Mouse (Mus musculus): ENCODE measurements at regions not wholly inside any gene's neighbourhood (a gene's known extent, or its start where the extent isn't known, plus 50 kb on each side); places are given as distances from the start of the nearest gene placed in this dataset.
A peak's percentile ranks its signal among the peaks of the same experiment; 100 is the strongest.

DNA sequence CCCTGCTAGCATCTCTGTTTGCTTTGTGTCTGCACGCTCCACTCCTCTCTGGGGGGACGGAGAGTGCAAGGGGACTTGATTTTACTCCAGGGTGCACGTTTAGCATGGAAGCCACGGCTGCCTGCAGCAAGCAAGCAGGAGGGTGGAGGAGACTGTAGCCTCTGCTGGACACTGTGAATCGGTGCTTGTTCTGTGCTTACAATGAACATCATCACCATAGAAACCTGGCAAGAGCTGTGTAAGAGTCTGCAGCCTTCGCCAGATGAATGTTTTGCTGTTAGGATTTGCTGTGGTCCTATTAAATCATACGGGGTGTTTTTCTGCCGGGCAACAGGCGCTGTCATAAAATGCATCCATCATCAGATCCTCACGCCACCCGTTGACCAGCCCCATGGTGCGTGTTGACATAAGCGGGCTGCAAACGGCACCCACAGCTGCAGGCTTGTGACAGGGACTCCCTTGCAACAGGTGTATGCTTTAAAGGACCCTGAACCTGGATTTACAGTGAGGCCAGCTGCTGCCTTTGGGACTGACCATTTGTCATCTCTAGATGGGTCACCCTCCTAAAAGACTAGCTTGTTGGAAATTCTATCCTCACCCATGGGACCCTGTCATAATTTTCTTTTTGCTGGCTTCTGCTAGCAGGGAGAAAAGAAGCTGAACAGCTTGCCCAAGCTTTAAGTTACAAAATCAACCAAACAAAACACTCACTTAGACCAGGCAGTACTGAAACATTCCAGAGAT lies 308.5 kb downstream of the Gadd45g start:
- peak; percentile 52 for DNase-seq

DNA sequence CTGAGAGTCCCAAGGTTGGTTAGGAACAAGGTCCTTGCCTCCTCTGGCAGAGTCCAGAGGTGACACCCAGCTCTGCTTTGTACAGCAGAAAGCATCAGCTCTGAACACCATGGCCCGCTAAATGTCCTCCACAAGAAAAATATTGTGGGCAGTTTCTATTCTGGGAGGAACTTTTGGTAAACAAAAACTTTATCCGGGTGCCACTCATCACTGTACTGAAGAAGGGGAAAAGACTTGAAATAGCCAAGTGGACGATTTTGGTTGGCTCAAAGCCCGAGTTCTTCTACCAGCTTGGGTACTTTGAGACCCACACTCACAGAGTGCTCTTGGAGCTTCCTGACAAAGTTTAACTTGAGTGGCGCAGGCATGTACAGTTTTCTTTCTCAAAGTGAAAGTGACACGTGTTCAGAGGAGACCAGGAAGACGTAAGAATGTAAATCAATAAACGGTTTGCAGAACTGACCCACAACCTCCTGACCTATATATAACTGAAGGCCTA lies 309.2 kb downstream of the Gadd45g start:
- DNase-seq = no peak

DNA sequence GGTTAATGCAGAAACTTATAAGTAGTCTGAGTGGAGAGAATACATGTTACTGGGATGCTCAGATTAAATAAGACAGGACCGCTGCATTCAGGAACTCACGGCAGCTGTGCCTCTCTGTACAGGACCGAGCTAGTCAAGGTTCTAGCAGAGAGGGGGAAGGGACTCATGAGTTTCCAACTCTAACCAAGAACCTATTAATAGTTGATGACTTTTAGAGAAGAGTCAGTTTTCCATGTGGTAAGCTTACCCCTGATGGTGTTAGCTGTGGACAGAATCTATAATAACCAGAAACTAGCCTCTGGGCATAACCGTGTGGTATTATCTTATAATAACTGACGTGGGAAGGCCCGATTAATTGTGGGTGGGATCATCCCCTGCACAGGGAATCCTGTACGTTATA lies 316.2 kb downstream of the Gadd45g start:
- DNase-seq = no peak

DNA sequence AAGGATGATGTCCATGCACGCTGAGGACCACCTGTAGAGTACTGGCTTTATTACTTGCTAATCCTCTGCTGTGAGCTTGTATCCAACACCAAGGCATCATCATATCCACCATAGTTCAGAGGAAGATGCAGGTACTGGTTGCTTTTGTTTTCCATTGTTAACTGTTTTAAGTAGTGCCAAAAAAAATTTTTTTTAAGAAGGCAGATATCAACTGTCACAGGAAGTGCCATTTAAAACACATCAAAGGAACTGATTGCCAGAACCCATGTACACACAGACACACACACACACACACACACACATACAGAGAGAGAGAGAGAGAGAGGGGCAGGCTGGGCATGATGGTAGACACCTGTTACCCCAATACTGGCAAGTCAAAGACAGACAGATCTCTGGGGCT lies 319.1 kb downstream of the Gadd45g start:
- no peak for DNase-seq

DNA sequence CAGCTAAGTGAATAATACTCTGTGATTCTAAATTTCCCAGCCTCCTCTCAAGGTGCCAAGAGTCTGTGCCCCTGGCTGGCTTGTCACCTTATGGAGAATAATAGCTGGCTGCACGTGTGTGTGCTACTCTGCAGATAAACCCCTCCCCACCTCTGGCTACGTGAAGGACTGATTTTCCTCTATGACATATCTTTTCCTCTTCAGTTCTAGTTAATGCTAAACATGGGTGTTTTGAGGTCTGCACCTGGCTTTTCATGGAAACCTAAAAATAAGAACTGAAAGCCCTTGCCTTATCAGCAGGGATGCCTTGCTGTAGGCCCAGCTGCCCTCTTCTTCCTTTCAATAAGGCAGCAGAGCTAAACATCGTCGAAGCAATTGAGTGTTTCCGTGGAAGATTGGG lies 321.5 kb downstream of the Gadd45g start:
- DNase-seq = no peak

DNA sequence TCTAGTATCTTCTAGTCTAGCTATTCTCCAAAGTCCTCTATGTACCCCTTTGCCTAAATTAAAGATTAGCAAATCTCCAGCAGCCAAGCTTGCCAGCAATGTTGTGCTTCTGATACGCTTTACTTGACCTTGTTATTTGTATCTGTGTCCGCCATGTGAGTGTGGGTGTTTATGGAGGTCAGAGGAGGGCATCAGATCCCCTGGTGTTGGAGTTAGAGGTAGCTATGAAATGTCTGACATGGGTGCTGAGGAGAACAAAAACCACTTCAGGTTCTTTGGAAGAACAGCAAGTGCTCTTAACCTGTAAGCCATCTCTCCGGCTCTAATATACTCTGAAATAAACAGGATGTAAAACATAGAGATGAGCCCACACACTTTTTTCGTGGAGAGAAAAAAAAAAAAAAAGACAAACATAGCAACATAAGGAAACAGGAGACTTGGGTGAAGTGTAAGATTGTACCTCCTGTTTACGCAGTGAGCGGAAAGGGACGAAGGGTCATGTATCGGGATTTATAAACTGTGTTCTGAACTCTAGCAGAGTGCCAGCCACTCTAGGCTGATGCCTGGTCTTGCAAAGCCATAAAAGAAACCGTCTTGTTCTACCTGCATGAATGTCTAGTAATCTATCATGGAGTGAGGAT lies 326.3 kb downstream of the Gadd45g start:
- no peak for DNase-seq

DNA sequence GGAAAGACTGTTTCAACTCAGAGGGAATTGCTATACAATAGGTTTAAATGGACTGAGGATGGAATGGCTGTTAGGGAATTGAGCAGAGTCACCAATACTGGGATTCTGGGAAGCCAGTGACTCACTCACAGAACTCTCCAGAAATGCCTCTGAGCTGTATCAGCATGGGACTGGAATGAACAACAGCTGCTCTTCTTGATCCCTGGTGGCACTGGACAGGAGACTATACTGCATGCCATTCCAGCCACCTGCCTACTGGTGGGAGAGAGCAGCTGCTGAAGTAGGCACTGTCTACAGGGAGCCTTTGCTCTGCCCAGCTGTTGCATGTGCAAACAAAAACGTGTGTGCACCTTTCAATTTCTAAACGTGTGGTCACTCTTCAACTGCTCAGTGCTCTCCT lies 329.2 kb downstream of the Gadd45g start:
- DNase-seq = no peak

DNA sequence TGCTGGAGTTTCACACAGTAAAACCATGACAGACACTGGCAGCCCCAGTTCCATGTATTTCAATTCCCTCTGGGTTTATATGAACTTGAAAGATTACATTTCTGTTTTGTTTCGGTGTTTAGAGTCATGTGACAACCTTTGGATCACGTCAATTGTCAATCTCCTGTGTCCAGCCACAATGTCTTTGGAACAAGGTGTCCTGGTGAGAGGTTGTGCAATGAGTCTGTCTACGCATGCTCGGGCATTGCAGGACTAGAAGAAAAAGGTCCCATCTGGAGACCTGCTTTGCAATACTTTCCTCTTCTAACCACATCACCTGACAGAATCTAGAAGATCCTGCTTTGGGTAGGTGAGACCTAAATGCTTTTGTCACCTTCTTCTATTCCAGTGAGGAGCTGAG lies 333.5 kb downstream of the Gadd45g start:
- no peak for DNase-seq

DNA sequence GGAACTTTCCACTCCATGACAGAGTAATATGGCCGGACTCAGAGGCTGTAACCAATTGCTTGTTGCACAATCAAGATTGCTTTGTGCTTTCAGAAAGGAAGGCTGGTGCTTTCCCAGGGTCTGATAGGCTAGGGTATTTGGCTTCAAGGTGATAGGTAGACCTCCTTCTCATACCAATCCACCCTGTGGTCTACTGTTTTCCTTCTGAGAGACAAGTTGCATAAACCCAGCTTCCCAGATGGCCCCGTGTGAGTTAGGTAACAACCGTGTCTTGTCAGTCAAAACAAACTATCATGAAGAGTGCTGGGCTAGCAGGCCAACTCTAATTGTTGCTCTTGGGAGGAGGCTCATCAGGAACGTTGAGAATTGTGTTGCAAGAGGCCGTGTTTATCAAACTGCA lies 337.2 kb downstream of the Gadd45g start:
- no peak for DNase-seq

DNA sequence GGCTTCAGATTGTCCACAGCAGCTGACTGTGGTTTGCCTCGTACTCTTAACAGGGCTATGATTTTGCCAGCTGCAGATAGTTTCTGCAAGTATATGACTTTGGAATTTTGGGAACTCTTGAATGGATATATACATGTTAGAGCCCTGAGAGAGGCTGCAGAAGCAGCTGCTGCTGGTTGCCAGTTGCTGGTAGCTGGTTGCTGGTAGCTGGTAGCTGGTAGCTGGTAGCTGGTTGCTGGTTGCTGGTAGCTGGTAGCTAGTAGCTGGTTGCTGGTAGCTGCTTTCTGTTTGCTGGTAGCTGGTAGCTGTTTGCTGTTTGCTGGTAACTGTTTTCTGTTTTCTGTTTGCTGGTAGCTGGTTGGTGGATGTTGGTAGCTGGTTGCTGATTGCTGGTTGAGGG lies 339.1 kb downstream of the Gadd45g start:
- DNase-seq = no peak

DNA sequence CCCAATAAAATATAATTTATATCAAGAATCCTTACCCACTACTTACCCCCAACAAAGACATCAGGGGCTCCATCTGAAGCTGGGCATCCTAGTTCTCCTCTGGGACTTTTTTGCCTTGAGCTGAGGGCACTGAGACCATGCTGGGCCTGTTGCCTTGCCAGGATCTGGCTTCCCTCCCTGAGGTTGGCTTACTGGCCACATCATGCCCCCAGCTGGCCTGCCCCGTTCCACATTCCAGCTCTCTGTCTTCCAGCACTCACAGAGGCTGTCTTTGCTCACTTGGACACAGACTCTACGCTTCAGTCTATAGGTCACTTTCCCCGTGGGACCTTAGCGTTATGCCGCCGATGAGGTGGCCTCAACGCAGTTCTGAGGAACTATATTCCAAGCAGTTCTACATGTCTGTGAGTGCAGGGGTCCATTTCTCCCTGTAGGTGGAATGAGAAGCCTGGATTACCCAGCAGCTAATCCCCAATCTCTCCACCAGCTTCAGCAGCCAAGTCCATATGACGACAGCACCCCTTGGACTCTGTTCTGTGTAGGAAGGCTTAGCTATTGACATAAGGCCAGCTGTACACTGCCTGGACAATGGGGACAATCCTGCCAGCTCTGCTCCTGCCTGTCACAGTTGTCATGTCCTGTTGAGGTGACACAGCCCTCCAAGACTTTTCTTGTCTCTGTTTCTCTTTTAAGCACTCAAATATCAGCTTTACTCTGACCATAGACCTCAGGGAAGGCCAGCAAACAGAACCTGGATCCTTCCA lies 341.5 kb downstream of the Gadd45g start:
- DNase-seq = peak; percentile 46

DNA sequence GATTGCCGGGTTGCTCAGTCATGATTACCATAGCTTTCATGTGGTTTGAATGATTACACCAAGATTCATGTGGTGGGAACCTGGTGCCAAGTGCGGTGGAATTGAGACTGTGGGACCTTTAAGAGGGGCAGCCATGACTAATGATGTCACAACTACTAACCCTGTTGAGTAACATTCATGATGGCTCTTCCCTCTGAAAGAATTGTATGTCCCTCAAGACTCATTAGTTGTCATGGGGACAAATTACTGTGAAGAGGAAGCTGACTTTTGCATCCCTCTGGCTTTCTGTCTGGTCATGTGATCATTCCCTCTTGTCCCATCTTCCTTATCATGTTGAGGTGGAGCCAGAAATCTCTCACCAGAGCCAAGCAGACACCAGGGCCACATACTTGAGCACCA lies 342.1 kb downstream of the Gadd45g start:
- DNase-seq = peak; percentile 10

DNA sequence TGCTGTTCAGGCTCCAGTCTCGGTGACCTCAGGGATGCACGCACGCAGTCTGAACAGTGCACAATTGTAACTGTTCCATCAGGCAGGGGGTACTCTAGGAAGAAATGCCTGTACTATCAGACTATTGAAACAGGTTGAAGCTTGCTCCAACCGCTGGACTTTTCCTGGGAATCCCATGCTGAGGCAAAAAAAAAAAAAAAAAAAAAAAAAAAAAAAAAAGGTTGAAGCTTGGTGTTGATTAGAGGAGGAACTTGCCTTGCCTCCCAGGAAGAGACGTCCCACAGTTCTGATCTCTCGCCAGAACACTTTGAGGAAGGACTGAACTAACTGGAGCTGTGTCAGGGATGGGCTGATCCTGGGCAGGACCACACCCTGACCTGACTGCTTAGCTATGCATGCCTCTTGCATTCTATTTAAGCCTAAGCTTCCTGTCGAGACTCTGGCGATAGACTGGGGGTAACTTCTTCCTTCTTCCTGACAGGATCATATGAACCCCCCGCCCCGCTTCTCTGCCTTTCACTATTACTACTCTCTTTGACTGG lies 341.6 kb downstream of the Diras2 start:
- DNase-seq = no peak

DNA sequence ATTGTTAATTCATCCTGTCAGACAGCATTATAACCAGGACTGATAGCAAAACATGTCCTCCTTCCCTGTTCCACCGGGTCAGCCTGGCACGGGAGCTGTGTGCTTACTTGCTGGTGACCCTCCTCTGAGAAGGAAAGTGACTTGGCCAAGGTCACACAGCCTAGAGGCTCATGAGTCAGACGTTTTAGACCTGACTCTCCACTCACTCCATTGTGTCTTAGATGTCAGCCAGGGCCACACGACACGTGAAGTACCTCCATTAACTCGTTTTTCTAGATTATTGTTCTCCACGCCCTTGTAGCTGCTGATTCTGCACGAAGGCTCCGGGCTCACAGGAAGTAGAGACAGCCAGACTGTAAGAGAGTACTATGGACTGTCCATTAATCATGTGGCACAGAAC lies 340.8 kb downstream of the Diras2 start:
- no peak for DNase-seq

DNA sequence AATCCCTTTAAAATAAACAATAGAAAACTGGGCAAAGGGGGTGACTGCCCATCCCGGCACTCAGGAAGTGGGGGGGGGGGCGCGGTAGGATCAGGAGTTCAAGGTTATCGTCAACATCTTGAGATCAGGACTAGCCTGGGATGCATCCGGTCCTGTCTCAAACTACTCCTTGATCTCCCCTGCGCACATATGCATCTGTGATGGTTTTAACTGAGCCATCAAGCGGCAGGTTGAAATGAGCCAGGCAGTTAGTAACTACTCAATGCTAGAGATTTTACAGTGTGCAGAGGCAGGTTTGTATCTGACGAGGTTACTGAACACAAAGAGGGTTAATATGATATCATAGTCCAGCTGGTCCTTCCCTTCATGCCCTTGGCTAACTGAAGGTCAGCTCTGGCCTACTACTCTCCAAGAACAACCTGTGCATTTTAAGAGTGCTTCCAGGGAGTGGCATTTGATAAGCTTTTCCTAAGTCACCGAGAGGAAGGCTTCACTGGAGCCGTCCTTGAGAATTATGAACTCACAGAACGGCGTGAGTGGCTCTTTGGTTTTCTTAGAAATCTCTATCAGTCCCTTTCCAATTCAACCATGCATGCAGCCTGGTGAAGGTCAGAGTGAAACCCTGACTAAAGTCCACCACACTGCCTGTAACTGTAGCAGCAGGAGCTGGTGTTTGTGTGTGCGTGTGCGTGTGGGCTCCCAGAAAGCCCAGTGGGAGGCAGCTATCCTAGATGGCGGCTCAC lies 340.1 kb downstream of the Diras2 start:
- no peak for DNase-seq

DNA sequence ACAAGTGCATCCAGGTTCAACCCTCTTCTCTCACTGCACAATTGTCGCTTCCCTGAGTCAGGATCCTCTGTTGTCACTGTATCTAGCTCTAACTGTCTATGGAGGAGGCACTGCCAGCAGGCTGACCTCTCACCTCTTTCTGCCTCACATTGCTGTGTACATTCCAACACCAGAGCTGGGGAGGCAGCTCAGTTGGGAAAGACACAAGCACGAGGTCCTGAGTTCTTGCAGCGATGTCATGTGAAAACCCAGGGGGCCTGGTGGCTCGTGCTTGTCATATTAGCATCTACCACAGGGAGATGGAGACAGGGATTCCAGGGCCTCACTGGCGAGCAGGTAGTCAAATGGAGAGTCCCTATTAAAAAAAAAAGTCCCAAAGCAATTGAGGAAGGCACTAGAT lies 334.2 kb downstream of the Diras2 start:
- no peak for DNase-seq

DNA sequence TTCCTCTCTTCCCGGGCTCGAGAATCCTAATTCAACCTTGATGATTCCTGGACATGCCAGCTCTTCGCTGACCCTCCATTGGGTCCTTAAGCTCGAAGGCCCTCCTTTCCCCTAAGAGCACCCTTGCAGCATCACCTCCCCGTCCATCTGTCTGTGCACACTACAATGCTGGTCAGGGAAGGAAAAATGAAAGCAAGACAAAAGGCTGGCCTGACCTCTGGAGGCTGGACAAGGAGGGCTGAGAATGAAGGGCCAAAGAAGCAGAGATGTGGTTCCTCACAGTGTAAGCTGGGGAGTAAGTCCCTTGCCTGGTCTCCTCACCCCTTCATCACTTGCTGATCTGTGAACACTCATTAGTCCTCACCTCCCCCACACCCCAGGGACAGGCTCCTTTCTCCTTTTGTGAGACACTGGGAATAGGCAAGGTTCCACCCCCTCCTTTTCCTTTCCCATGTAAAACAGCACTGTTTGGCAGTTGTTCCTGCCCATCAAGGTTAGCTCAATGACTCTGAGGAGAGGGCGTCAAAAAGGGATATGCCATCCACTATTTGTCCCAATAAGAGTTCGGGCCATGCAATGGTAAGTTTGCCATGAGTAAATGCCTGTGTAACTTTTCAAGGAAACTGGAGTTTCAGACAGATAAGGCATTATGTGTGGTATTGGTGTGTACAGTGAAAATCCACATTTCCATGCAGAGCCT lies 332.3 kb downstream of the Diras2 start:
- no peak for DNase-seq

DNA sequence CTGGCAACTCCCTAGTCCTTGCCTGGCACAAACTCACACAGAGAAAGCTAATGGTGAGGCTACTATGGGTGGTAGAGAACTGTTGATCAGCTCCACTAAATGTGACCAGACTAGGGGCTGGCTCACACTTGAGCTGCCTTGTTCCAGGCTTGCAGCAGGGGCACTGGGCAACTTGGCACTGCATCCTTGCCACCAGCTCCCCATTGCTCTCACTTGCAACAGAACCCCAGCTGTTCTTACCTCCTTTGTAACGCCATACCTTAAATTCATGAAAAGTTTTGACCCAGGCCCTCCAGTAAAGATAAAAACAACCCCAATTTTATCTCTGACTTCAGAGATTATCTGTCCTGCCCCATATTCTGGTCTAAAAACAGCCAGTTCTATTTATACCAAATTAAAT lies 328.7 kb downstream of the Diras2 start:
- no peak for DNase-seq

DNA sequence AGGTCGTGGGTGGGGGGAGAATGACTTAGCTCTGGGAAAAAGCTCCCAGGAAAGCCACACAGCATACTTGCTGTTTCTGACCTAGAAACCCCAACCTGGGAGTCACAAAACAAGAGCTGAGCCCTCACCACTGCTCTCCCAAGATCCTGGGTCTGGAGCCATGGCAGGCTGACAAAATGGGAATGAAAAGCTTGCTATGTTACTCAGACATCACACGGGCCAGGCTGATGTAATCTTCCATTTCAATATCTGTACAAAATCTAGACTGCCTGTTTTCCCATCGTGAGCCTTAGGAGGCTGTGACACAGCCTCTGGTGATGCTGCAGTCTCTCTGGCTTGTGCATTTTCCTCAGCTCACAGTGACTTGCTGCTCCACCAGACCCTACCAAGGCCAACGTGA lies 325.1 kb downstream of the Diras2 start:
- no peak for DNase-seq

DNA sequence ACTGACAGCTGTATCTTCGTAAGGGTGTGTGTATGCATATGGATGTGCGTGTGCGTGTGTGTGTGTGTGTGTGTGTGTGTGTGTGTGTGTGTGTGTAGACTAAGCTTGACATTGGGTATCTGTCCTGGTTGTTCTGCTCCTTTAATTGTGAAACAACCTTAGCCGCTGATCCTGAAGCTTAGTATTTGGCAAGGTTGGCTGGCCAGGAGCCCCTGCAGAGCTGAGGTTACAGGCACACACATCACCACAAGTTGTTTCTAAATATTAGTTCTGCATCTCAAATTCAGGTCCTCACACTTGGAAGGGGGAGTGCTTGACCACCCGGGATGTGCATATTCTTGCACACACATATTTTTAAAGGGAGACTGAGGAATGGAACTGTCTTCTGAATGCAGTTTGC lies 314.7 kb downstream of the Diras2 start:
- DNase-seq = no peak

DNA sequence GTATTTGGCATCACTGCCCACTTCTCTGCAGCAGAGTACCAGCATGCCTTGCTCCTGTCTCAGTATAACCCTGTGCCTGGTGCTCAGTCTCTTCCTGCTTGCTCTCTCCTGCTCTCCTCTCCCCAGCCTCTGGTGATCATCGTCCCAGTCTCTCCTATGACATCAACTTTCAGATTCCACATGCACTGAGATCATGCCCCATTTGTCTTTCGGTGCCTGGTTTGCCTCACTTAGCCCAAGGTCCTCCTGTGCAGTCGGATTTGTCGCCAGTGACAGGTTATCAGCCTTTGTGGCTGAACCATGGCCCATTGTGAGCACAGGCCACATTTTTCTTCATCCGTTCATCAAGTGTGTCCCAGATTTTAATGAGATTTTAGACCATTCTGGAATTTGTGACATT lies 314.0 kb downstream of the Diras2 start:
- DNase-seq = no peak

DNA sequence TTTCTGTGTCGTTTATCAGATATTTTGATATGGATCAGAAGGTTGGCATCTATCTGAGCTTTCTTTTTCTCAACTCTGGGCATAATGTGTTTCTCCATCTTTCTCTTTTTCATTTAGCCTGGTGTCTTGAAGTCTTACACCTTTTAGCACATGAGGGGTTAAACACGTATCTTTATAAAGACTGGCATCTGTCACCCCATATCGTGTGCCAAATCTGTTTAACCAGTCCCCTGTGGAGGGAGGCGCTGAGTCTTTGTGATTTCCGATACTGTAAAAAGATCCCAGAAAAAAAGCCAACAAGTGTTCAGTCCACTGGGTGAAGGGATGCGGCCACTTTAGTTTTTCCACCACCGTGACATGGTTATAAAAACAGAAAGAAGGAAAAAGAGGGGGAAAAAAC lies 313.3 kb downstream of the Diras2 start:
- no peak for DNase-seq

Measured in retina, postnatal 1 day (tissue).